Mouse (Mus musculus): ENCODE measurements around the gene Lrrc38.

GRCm38 (mm10) chr4:143411566-143412218 is 62.1 kb downstream of the Lrrc38 start:
- TF ChIP-seq CTCF (IDR thresholded peaks at IDR 0.05; ENCODE audit: borderline replicate concordance, extremely low read depth, insufficient read depth, insufficient read length) (no peak), POLR2A (IDR thresholded peaks at IDR 0.05; ENCODE audit: borderline replicate concordance, extremely low read depth, insufficient read depth, insufficient read length, poor library complexity, severe bottlenecking) (no peak)
